Mouse (Mus musculus): ENCODE data around the gene 1700021F07Rik.

1700021F07Rik gene

GRCm38 (mm10) chr2:173563336-173563735 lies 41.0 kb downstream of the 1700021F07Rik start:
- peak in 1 of 2 experiments; percentile 44 for DNase-seq (ENCODE audit: low spot score in 2 of 2)

DNA sequence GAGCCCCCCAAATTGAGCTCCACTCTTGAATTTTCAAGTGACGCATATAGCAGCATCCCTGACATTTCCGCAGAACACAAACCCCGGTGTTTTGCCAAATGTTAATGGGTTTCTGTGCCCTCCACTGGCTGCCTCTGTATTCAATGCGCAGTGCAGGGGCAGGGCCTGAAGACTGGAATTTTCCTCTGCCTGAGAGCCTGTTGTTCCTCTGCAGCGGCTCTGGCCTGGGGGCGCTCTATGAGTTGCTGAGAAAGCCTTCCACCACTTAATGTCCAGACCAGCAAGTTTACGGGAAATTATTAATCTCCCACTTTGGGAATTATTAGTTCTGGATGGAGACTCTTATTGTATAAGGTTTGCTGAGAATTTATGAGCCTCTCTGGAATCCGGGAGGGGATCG lies 41.8 kb downstream of the 1700021F07Rik start:
- DNase-seq (ENCODE audit: low spot score in 2 of 2), result no peak
